Mouse (Mus musculus) liver, postnatal 0 days (tissue): ENCODE data around the gene Gm3371. TPM values are rescaled to one million over a fixed set of nuclear protein-coding genes. Genes with fewer than 3 reads are reported as not detected.
"Not testable (repeated sequence)": the region's sequence is repeated elsewhere in the genome, so short reads cannot be mapped to it uniquely, and the experiment has no call there.

Source experiments
- ATAC-seq: fragments of 200-750 bp; cut with Nextera tagmentation; 2 replicates; pipeline ENCODE4 v1.8.0; 2017; ENCODE audit warnings: mild to moderate bottlenecking, moderate library complexity
- DNase-seq: peaks from one replicate; pipeline ENCODE4 v3.0.0-alpha.2; 2016
- H3K27ac ChIP-seq: fragments of 300-500 bp; sonication (generic); 2 replicates; pipeline ENCODE4 v1.5.1; 2014; ENCODE audit warnings: antibody characterized with exemption, moderate library complexity, mild to moderate bottlenecking, low read depth
- H3K27me3 ChIP-seq: fragments of 300-500 bp; sonication (generic); 2 replicates; pipeline ENCODE4 v1.6.1; 2014; ENCODE audit warnings: low read length, control low read depth, mixed read lengths; ENCODE audit not compliant: insufficient read depth
- H3K36me3 ChIP-seq: fragments of 300-500 bp; sonication (generic); replicated peaks from 2 replicates; pipeline ENCODE4 v1.6.1; 2014; ENCODE audit warnings: mild to moderate bottlenecking, control low read depth, low read length, moderate library complexity, mixed read lengths; ENCODE audit not compliant: insufficient read depth
- H3K4me1 ChIP-seq: fragments of 300-500 bp; sonication (generic); 2 replicates; pipeline ENCODE4 v1.6.1; 2014; ENCODE audit warnings: antibody characterized with exemption, mild to moderate bottlenecking, control low read depth; ENCODE audit not compliant: insufficient read depth
- H3K4me2 ChIP-seq: fragments of 300-500 bp; sonication (generic); 2 replicates; pipeline ENCODE4 v1.6.1; 2014; ENCODE audit warnings: low read depth, mild to moderate bottlenecking, low read length, moderate library complexity, mixed read lengths
- H3K4me3 ChIP-seq: fragments of 300-500 bp; sonication (generic); 2 replicates; pipeline ENCODE4 v1.5.1; 2014; ENCODE audit warnings: low read depth, low read length
- H3K9ac ChIP-seq: fragments of 300-500 bp; sonication (generic); replicated peaks from 2 replicates; pipeline ENCODE4 v1.6.1; 2014; ENCODE audit warnings: mild to moderate bottlenecking, moderate library complexity
- H3K9me3 ChIP-seq: fragments of 300-500 bp; sonication (generic); 2 replicates; pipeline ENCODE4 v1.6.1; 2016; ENCODE audit warnings: mild to moderate bottlenecking, control low read depth, low read length, mixed read lengths
- CTCF ChIP-seq: sonication (generic); IDR thresholded peaks from 2 replicates; pipeline ENCODE4 v1.5.1; 2016; ENCODE audit warnings: antibody characterized with exemption, low read depth
- WGBS: fragments of 180-500 bp; shearing (Covaris S2); extraction: QIAGEN DNeasy Blood & Tissue Kit; methylation state at CpG from one replicate; pipeline ENCODE4 v1.1.7; 2014; ENCODE audit not compliant: insufficient replicate concordance; 5-methylcytosine and 5-hydroxymethylcytosine counted together
- polyA plus RNA-seq: library from polyadenylated mRNA; unstranded; fragments of >200 nt; fragmentation: Nextera tagmentation; extraction: Ambion mirVana; gene quantifications from 2 replicates; pipeline ENCODE4 v1.2.1, GENCODE M21; 2015

Gm3371 gene
- polyA plus RNA-seq, result not detected in 2 replicates

GRCm38 (mm10) chr14:44410588-44410987, at the start of gene Gm3371:
Gene Gm3371, minus strand, starts transcription at chr14:44410688.
- not testable (repeated sequence) for DNase-seq, H3K36me3 ChIP-seq, H3K4me1 ChIP-seq, ATAC-seq, H3K9ac ChIP-seq, H3K9me3 ChIP-seq, H3K4me3 ChIP-seq, H3K4me2 ChIP-seq, H3K27me3 ChIP-seq, H3K27ac ChIP-seq
- WGBS, result no CpG with 5 or more reads among the region's 2 CpGs

DNA sequence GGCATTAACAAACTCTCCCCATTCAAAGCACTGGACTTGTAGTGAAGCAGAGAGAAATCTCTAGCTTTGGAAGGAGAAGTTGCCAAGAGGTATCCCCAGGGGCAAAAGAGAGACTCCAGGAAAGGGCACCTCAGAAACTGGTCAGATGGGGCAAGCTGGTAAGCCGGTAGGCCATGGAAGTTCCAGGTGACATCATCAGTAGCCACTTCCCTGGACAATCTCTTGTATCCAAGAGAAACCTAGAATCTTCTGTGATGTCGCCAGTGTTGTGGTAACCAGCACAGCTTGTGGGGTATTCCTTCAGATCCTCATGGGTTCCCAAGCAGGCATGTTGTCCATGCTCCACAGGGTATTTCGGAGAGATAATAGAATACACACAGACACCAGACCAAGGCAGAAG, 22.8 kb upstream of the Gm3371 start, which contains the start of gene Gm8232:
TSS of gene Gm8232 (plus strand) at position 301 of the 400 bp plus-strand sequence.
- not testable (repeated sequence) for H3K4me2 ChIP-seq, H3K4me1 ChIP-seq, H3K9ac ChIP-seq, DNase-seq, H3K27ac ChIP-seq, H3K9me3 ChIP-seq, H3K4me3 ChIP-seq, H3K27me3 ChIP-seq, H3K36me3 ChIP-seq, ATAC-seq
- WGBS, result 64% methylated on average over 2 of the region's 3 CpGs

DNA sequence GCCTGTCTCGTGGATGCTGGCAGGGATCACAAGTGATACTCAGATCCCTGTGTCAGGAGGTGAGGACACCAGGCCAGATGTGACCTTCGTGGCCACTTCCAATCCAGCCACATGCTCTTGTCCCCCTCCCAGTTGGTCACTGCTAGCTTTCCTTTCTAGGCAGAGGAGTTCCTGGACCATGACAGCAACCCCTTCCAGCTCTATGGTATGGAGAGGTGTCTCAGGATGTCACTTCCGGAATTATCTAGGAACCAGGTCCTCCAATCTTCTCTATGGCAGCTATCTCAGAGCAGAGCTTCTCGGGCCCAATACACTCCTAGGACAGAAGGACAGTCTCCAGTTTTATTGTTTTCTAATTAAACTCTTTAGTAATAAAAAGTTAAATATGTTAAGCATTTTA, 26.3 kb downstream of the Gm3371 start:
- DNase-seq, result not testable (repeated sequence)
- WGBS, result 58% methylated on average over 4 of the region's 4 CpGs

GRCm38 (mm10) chr14:44365057-44365456, 45.4 kb downstream of the Gm3371 start, which contains the start of gene Gm8229:
Gene Gm8229, plus strand, starts transcription at chr14:44365357.
- not testable (repeated sequence) for H3K9ac ChIP-seq, H3K4me2 ChIP-seq, H3K27ac ChIP-seq, DNase-seq, H3K4me3 ChIP-seq, ATAC-seq, H3K4me1 ChIP-seq, H3K9me3 ChIP-seq, H3K27me3 ChIP-seq, H3K36me3 ChIP-seq
- 79% methylated on average over 4 of the region's 4 CpGs for WGBS

More for the DNA sequence above, 26.3 kb downstream of the Gm3371 start:
- not testable (repeated sequence) for H3K9ac ChIP-seq, H3K27me3 ChIP-seq, H3K9me3 ChIP-seq, H3K36me3 ChIP-seq, H3K4me1 ChIP-seq, ATAC-seq, H3K27ac ChIP-seq, H3K4me3 ChIP-seq, H3K4me2 ChIP-seq

- not testable (repeated sequence) for H3K36me3 ChIP-seq, H3K27ac ChIP-seq, H3K9ac ChIP-seq, H3K27me3 ChIP-seq, DNase-seq, H3K4me1 ChIP-seq, H3K4me3 ChIP-seq, ATAC-seq, H3K4me2 ChIP-seq, H3K9me3 ChIP-seq
- peak; percentile 31 for TF ChIP-seq CTCF
Measured at GRCm38 (mm10) chr14:44362301-44362700, 48.2 kb downstream of the Gm3371 start.

DNA sequence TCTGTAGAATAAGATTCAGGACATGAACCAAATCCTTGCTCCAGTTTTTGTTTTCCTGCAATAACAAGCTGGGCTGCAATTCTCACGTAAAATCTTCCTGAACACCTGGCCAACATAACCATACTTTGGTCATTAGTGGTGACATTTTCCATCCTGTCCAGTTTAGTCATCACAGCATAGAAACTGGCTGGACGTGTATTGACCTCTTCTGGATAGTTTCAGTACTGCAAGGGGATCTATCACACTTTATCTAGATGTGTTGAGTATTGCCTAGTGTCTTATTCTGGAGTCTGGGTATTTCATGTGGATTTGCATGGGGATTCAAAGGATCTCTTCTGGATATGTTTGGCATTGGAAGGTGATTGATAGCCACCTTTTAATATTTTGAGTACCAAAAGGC, 49.1 kb downstream of the Gm3371 start:
- not testable (repeated sequence) for H3K27ac ChIP-seq, H3K4me3 ChIP-seq, H3K9ac ChIP-seq, H3K4me1 ChIP-seq, H3K36me3 ChIP-seq, H3K27me3 ChIP-seq, H3K9me3 ChIP-seq, ATAC-seq, H3K4me2 ChIP-seq, DNase-seq
- TF ChIP-seq CTCF, result peak; percentile 25
- WGBS, result 0% methylated on average over 1 of the region's 2 CpGs

Other genes starting within 250 kb of the Gm3371 start
- not detected in 2 replicates for gene Gm8212, start 213.0 kb downstream of the Gm3371 start, polyA plus RNA-seq
- gene 4930503E14Rik, start 197.4 kb downstream of the Gm3371 start, polyA plus RNA-seq, result not detected in 2 replicates
- not detected in 2 replicates for gene Gm8220, start 125.1 kb downstream of the Gm3371 start, polyA plus RNA-seq
- not detected in 2 replicates for gene Gm5930, start 72.1 kb downstream of the Gm3371 start, polyA plus RNA-seq
- not detected in 2 replicates for gene Gm8229, start 45.3 kb downstream of the Gm3371 start, polyA plus RNA-seq
- gene Gm8232, start 22.9 kb upstream of the Gm3371 start, polyA plus RNA-seq, result not detected in 2 replicates
- not detected in 2 replicates for gene BC061237, start 81.8 kb upstream of the Gm3371 start, polyA plus RNA-seq
- gene Gm17093, start 107.6 kb upstream of the Gm3371 start, polyA plus RNA-seq, result not detected in 2 replicates
- gene Gm8247, start 172.5 kb upstream of the Gm3371 start, polyA plus RNA-seq, result not detected in 2 replicates
- gene Gm5624, start 217.2 kb upstream of the Gm3371 start, polyA plus RNA-seq, result not detected in 2 replicates